Mouse (Mus musculus) cerebellum, adult 9-10 months (tissue): ENCODE measurements at regions not wholly inside any gene's neighbourhood (a gene's known extent, or its start where the extent isn't known, plus 50 kb on each side); places are given as distances from the start of the nearest gene placed in this dataset.
A peak's percentile ranks its signal among the peaks of the same experiment; 100 is the strongest.

Experiments used
- DNase-seq: peaks from one replicate; pipeline ENCODE4 v3.0.0; 2022

DNA sequence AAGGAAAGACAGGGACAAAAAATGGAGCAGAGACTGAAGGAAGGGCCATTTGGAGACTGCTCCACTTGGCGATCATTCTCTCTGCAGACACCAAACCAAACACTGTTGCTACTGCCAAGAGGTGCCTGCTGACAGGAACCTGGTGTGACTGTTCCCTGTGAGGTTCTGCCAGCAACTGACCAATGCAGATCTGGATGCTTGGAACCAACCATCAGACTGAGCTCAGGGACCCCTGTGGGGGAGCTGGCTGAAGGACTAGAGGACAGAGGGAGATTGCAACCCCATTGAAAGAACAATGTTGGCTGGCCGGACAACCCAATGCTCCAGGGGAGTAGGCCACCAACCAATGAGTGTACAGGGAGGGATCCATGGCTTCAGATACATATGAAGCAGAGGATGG lies 139.2 kb upstream of the Cep126 start:
- DNase-seq = peak; percentile 13

GRCm38 (mm10) chr9:8249542-8249941 lies 115.4 kb upstream of the Cep126 start:
- no peak for DNase-seq

GRCm38 (mm10) chr9:8228078-8228477 lies 94.0 kb upstream of the Cep126 start:
- DNase-seq = no peak

GRCm38 (mm10) chr9:8226415-8226814 lies 92.3 kb upstream of the Cep126 start:
- peak; percentile 6 for DNase-seq

DNA sequence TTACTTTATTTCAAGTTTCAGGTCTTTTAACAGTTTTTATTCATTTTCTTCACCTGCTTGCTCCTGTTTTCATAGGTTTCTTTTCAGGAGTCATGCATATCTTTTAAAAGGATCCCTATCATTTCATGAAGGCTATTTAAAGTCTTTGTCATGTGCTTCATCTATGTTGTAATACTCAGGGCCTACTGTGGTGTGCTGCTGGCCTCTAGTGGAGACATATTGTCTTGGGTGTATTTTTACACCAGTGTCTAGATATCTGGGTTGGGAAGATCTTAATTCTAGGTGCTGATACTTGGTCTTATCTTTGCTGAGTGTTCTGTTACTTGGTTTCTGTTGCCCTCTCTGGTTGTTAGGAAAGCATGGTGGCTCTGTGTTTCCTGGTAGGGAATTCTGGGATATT lies 74.8 kb upstream of the Cep126 start:
- DNase-seq = peak; percentile 8

GRCm38 (mm10) chr9:8185433-8185832 lies 51.3 kb upstream of the Cep126 start:
- no peak for DNase-seq
